Mouse (Mus musculus) olfactory bulb, adult 2 months (tissue): ENCODE measurements around the gene Cypt2. TPM values are rescaled to one million over a fixed set of nuclear protein-coding genes. Genes with fewer than 3 reads are reported as not detected.
"Not testable (repeated sequence)": the region's sequence is repeated elsewhere in the genome, so short reads cannot be mapped to it uniquely, and the experiment has no call there.

Experiments
- H3K27ac ChIP-seq: fragments of 200-500 bp; 2 replicates; pipeline ENCODE4 v1.5.1; 2012; ENCODE audit warnings: low read depth, low read length; ENCODE audit not compliant: insufficient read depth
- H3K4me1 ChIP-seq: fragments of 200-500 bp; 2 replicates; pipeline ENCODE4 v1.6.1; 2012; ENCODE audit warnings: low read length; ENCODE audit not compliant: control insufficient read depth, insufficient read depth
- H3K4me3 ChIP-seq: fragments of 200-500 bp; 2 replicates; pipeline ENCODE4 v1.5.1; 2012; ENCODE audit warnings: mild to moderate bottlenecking, low read depth, low read length, moderate library complexity; ENCODE audit not compliant: insufficient read depth
- CTCF ChIP-seq: fragments of 200-500 bp; IDR thresholded peaks from 2 replicates; pipeline ENCODE4 v1.5.1; 2012; ENCODE audit warnings: low read depth, mild to moderate bottlenecking, low read length, moderate library complexity; ENCODE audit not compliant: insufficient read depth
- POLR2A ChIP-seq: fragments of 200-500 bp; IDR thresholded peaks from 2 replicates; pipeline ENCODE4 v1.6.1; 2012; ENCODE audit warnings: mild to moderate bottlenecking, low read depth, low read length, moderate library complexity; ENCODE audit not compliant: insufficient read depth
- WGBS: fragments of 180-500 bp; shearing (Covaris S2); methylation state at CpG from one replicate; pipeline ENCODE4 v1.1.7; 2018; 5-methylcytosine and 5-hydroxymethylcytosine counted together
- polyA plus RNA-seq: library from polyadenylated mRNA; stranded (reverse); fragments of >200 nt; gene quantifications from 2 replicates; pipeline ENCODE4 v1.2.4, GENCODE M21; 2012; ENCODE audit warnings: low replicate concordance; ENCODE audit not compliant: missing spikeins, insufficient read depth, insufficient read length

Cypt2 gene
- not detected in 2 replicates for polyA plus RNA-seq

DNA sequence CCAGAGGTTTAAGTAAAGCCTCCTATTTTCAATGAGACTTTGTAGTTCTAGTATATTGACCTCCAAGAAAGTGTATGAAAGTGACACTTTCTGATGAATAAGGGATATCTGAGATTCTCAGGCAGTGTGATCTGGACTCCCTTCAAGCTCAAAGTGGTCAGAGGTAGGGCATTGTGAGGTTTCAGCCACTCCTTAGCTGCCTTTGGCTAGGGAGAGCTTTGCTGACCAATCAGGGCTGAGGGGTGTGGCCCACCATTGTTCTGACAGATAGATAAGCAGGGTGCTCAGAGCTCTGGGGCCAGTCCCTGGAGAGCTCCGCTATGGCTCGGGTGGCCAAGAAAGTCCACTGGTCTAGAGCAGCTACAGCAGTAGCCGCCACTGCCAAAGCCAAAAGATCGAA lies at the start of gene Cypt2:
Cypt2 (plus strand) TSS at position 301 of the 400 bp plus-strand sequence.
- 85% methylated on average over 4 of the region's 4 CpGs for WGBS
- H3K4me1 ChIP-seq, H3K4me3 ChIP-seq, H3K27ac ChIP-seq: not testable (repeated sequence)

DNA sequence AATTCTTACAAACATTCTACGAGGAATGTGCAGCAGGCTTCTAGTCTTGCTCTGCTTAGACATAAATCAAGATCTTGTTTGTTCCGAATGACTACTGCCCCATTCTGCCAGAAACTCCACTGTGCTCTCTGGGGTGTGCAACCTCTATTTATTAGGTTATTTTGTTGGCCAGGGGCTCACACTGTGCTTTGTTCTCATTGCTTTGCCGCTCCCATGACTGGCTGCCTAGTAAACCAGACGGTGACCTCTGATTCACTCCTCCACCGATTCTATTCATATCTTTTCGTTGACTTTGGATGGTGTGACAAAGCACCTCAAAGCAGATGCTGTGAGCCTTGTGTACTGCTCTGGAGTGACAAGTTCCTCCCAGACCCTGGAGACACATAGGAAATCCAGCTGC lies 46.7 kb downstream of the Cypt2 start:
- H3K4me3 ChIP-seq, result no peak overlapping the region
- no peaks in the 10 kb centered on the region for H3K4me1 ChIP-seq
- 46% methylated on average over 6 of the region's 6 CpGs for WGBS
- TF ChIP-seq CTCF, result no peak
- no peak for TF ChIP-seq POLR2A
- no peak overlapping the region for H3K27ac ChIP-seq
